Mouse (Mus musculus) G1E-ER4 (cell line): ENCODE data around the gene Zfp143. TPM values are rescaled to one million over a fixed set of nuclear protein-coding genes. Genes with fewer than 3 reads are reported as not detected.

Source experiments
- GATA1 ChIP-seq: IDR thresholded peaks from one replicate; pipeline ENCODE4 v1.8.0; 2012; ENCODE audit warnings: low read length, inconsistent platforms
- polyA plus RNA-seq: library from polyadenylated mRNA; stranded (reverse); fragments of >175 nt; gene quantifications from 2 replicates; pipeline ENCODE4 v1.2.3, GENCODE M21; 2012

The Zfp143 gene
- 1.2 and 1.7 TPM in 2 replicates for polyA plus RNA-seq

GRCm38 (mm10) chr7:110061199-110061751 is at the start of gene Zfp143:
Zfp143 (plus strand) TSS chr7:110061217.
- no peak for TF ChIP-seq GATA1

GRCm38 (mm10) chr7:110011417-110011816 is 49.6 kb upstream of the Zfp143 start:
- TF ChIP-seq GATA1 = no peak

GRCm38 (mm10) chr7:110014272-110014671 is 46.7 kb upstream of the Zfp143 start:
- no peak for TF ChIP-seq GATA1

GRCm38 (mm10) chr7:110018117-110018630 is 42.8 kb upstream of the Zfp143 start, which contains the start of gene Ipo7:
Ipo7 (plus strand) TSS chr7:110018274.
- no peak for TF ChIP-seq GATA1

- TF ChIP-seq GATA1 = no peak
Observed at GRCm38 (mm10) chr7:110018631-110019482, 42.2 kb upstream of the Zfp143 start.

- no peak for TF ChIP-seq GATA1
Observed at GRCm38 (mm10) chr7:110023553-110023952, 37.5 kb upstream of the Zfp143 start.

- TF ChIP-seq GATA1 = no peak
Observed at GRCm38 (mm10) chr7:110026594-110026993, 34.4 kb upstream of the Zfp143 start.

- no peak for TF ChIP-seq GATA1
Observed at GRCm38 (mm10) chr7:110028826-110029225, 32.2 kb upstream of the Zfp143 start.

- TF ChIP-seq GATA1 = no peak
Observed at GRCm38 (mm10) chr7:110030342-110030741, 30.7 kb upstream of the Zfp143 start.

- no peak for TF ChIP-seq GATA1
Observed at GRCm38 (mm10) chr7:110059092-110059785, 1.8 kb upstream of the Zfp143 start.

- TF ChIP-seq GATA1 = no peak
Observed at GRCm38 (mm10) chr7:110060106-110060668, 830 bp upstream of the Zfp143 start.

GRCm38 (mm10) chr7:110060669-110061198 is 283 bp upstream of the Zfp143 start:
- no peak for TF ChIP-seq GATA1

- TF ChIP-seq GATA1 = no peak
Observed at GRCm38 (mm10) chr7:110061752-110062273, 796 bp downstream of the Zfp143 start.

GRCm38 (mm10) chr7:110063731-110064130 is 2.7 kb downstream of the Zfp143 start:
- no peak for TF ChIP-seq GATA1

GRCm38 (mm10) chr7:110069070-110069469 is 8.1 kb downstream of the Zfp143 start:
- no peak for TF ChIP-seq GATA1
